Mouse (Mus musculus): ENCODE measurements around the gene Arid1b. TPM values are rescaled to one million over a fixed set of nuclear protein-coding genes. Genes with fewer than 3 reads are reported as not detected.

Gene Arid1b
- polyA plus RNA-seq, 2 experiments: 14.7 to 20.5 TPM

- peaks cover 8% of the 10 kb centered on the region; the same call in 1 of the 2 replicates for H3K4me1 ChIP-seq (ENCODE audit: control insufficient read depth, insufficient read depth, low read length)
- no peak overlapping the region for H3K4me3 ChIP-seq (replicated peaks; ENCODE audit: low read length)
- H3K36me3 ChIP-seq (ENCODE audit: control insufficient read depth, insufficient read depth, low read length): no peaks in the 10 kb centered on the region
- H3K4me2 ChIP-seq (replicated peaks; ENCODE audit: low read depth, low read length, severe bottlenecking): no peak overlapping the region
- no peaks in the 10 kb centered on the region for H3K27me3 ChIP-seq (ENCODE audit: control insufficient read depth, insufficient read depth, low read length)
- no peak for ATAC-seq (ENCODE audit: low FRiP score, low read depth)
- H3K27ac ChIP-seq (replicated peaks; ENCODE audit: low read depth, low read length): no peak overlapping the region
- DNase-seq (ENCODE audit: low spot score): no peak
- H3K9me3 ChIP-seq (ENCODE audit: control insufficient read depth, low read length): no peaks in the 10 kb centered on the region
- no peak for TF ChIP-seq POLR2A (IDR thresholded peaks at IDR 0.05; ENCODE audit: borderline replicate concordance, extremely low read depth, insufficient read depth, insufficient read length)
- WGBS: 70% methylated on average over 2 of the region's 2 CpGs
- no peak overlapping the region for H3K9ac ChIP-seq (ENCODE audit: low read depth, low read length, severe bottlenecking)
These were observed 193.4 kb downstream of the Arid1b start for GRCm38 (mm10) chr17:5187546-5187945.

DNA sequence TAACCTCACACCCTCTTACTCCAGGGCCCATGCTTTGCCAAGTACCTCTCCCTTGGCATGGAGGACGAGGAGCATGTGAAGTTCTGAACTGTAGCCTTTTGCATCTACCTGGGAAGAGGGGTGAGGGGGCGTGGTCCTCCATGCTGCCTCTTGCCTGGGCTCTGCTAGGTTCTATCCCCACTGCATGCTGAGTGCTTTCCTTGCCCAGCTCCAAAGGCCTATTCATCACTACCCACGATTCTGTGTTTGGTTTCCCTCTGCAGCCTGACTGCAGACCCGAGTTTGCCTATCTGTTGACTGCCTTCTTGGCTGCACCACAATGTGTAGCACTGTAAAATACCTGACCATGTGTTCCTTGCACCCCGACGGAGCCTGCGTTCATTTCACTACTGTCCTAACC is 194.3 kb downstream of the Arid1b start:
- no peaks in the 10 kb centered on the region for H3K36me3 ChIP-seq (ENCODE audit: control insufficient read depth, insufficient read depth, low read length)
- no peak for DNase-seq (ENCODE audit: low spot score)

GRCm38 (mm10) chr17:5189551-5190351 is 195.6 kb downstream of the Arid1b start:
- peak; percentile 96 for ATAC-seq (ENCODE audit: low FRiP score, low read depth)
- Histone ChIP-seq H3K4me2 (replicated peaks; ENCODE audit: low read depth, low read length, severe bottlenecking) (peak overlapping the region; percentile 72), H3K9me3 (ENCODE audit: control insufficient read depth, low read length) (no peaks in the 10 kb centered on the region), H3K27ac (replicated peaks; ENCODE audit: low read depth, low read length) (peak overlapping the region; percentile 99), H3K27me3 (ENCODE audit: control insufficient read depth, insufficient read depth, low read length) (no peaks in the 10 kb centered on the region), H3K9ac (ENCODE audit: low read depth, low read length, severe bottlenecking) (peak overlapping the region; percentile 89), H3K36me3 (ENCODE audit: control insufficient read depth, insufficient read depth, low read length) (no peaks in the 10 kb centered on the region), H3K4me1 (ENCODE audit: control insufficient read depth, insufficient read depth, low read length) (peaks cover 8% of the 10 kb centered on the region; the same call in 1 of the 2 replicates), H3K4me3 (replicated peaks; ENCODE audit: low read length) (peak overlapping the region; percentile 55)
- TF ChIP-seq POLR2A (IDR thresholded peaks at IDR 0.05; ENCODE audit: borderline replicate concordance, extremely low read depth, insufficient read depth, insufficient read length): 0 out of 2 replicates have a peak, but pooled peaks have one; percentile 52
- DNase-seq (ENCODE audit: low spot score): peak; percentile 95
- WGBS: under 1% methylated on average over 26 of the region's 40 CpGs

More for the DNA sequence above, 194.3 kb downstream of the Arid1b start:
- Histone ChIP-seq H3K4me1 (ENCODE audit: control insufficient read depth, insufficient read depth, low read length) (peaks cover 8% of the 10 kb centered on the region; the same call in 1 of the 2 replicates), H3K4me3 (replicated peaks; ENCODE audit: low read length) (no peak overlapping the region), H3K9me3 (ENCODE audit: control insufficient read depth, low read length) (no peaks in the 10 kb centered on the region), H3K27me3 (ENCODE audit: control insufficient read depth, insufficient read depth, low read length) (no peaks in the 10 kb centered on the region), H3K4me2 (replicated peaks; ENCODE audit: low read depth, low read length, severe bottlenecking) (no peak overlapping the region), H3K9ac (ENCODE audit: low read depth, low read length, severe bottlenecking) (no peak overlapping the region), H3K27ac (replicated peaks; ENCODE audit: low read depth, low read length) (no peak overlapping the region)
- no peak for ATAC-seq (ENCODE audit: low FRiP score, low read depth)
- no peak for TF ChIP-seq POLR2A (IDR thresholded peaks at IDR 0.05; ENCODE audit: borderline replicate concordance, extremely low read depth, insufficient read depth, insufficient read length)
- WGBS: 71% methylated on average over 7 of the region's 7 CpGs

GRCm38 (mm10) chr17:5190367-5190766 is 196.2 kb downstream of the Arid1b start:
- Histone ChIP-seq H3K9me3 (ENCODE audit: control insufficient read depth, low read length) (no peaks in the 10 kb centered on the region), H3K27ac (replicated peaks; ENCODE audit: low read depth, low read length) (peak overlapping the region; percentile 99), H3K36me3 (ENCODE audit: control insufficient read depth, insufficient read depth, low read length) (no peaks in the 10 kb centered on the region), H3K4me2 (replicated peaks; ENCODE audit: low read depth, low read length, severe bottlenecking) (peak overlapping the region; percentile 72), H3K4me3 (replicated peaks; ENCODE audit: low read length) (peak overlapping the region; percentile 55), H3K27me3 (ENCODE audit: control insufficient read depth, insufficient read depth, low read length) (no peaks in the 10 kb centered on the region), H3K9ac (ENCODE audit: low read depth, low read length, severe bottlenecking) (peak overlapping the region; percentile 89), H3K4me1 (ENCODE audit: control insufficient read depth, insufficient read depth, low read length) (peaks cover 10% of the 10 kb centered on the region; the same call in 1 of the 2 replicates)
- ATAC-seq (ENCODE audit: low FRiP score, low read depth) (no peak), DNase-seq (ENCODE audit: low spot score) (no peak)
- WGBS: 22% methylated on average over 3 of the region's 3 CpGs
- no peak for TF ChIP-seq POLR2A (IDR thresholded peaks at IDR 0.05; ENCODE audit: borderline replicate concordance, extremely low read depth, insufficient read depth, insufficient read length)

- ATAC-seq (ENCODE audit: low FRiP score, low read depth) (no peak), DNase-seq (ENCODE audit: low spot score) (no peak)
- Histone ChIP-seq H3K4me2 (replicated peaks; ENCODE audit: low read depth, low read length, severe bottlenecking) (no peak overlapping the region), H3K4me1 (ENCODE audit: control insufficient read depth, insufficient read depth, low read length) (peaks cover 30% of the 10 kb centered on the region), H3K36me3 (ENCODE audit: control insufficient read depth, insufficient read depth, low read length) (no peaks in the 10 kb centered on the region), H3K9me3 (ENCODE audit: control insufficient read depth, low read length) (no peaks in the 10 kb centered on the region), H3K27ac (replicated peaks; ENCODE audit: low read depth, low read length) (no peak overlapping the region), H3K9ac (ENCODE audit: low read depth, low read length, severe bottlenecking) (no peak overlapping the region), H3K27me3 (ENCODE audit: control insufficient read depth, insufficient read depth, low read length) (no peaks in the 10 kb centered on the region), H3K4me3 (replicated peaks; ENCODE audit: low read length) (no peak overlapping the region)
- 81% methylated on average over 8 of the region's 8 CpGs for WGBS
- TF ChIP-seq POLR2A (IDR thresholded peaks at IDR 0.05; ENCODE audit: borderline replicate concordance, extremely low read depth, insufficient read depth, insufficient read length): no peak
These were observed 200.2 kb downstream of the Arid1b start for GRCm38 (mm10) chr17:5194157-5194916.

Data from limb, embryonic 14.5 days (tissue).